Mouse (Mus musculus): Measurements from ENCODE around the gene Paxbp1.

DNA sequence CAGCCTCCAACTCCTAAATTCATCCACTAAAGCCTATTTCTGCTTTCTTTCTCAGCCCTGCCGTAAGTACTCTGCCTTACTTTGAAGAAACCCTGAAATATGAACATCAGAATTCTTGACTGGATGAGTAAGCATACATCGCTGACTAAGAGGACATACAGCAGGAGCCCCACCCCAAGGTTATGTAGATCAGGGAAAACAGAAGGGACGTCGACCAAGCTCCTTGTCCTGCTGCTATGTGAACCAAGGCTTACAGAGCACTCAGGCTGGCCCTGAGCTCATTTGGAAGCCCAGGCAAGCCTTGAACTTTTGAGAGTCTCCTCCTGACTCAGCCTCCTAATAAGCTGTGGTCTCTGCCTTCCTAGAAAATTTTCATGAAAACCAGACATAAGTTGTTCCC, 28.6 kb downstream of the Paxbp1 start:
- TF ChIP-seq CTCF (IDR thresholded peaks at IDR 0.05; ENCODE audit: low read depth): no peak
- no peak for TF ChIP-seq EP300 (IDR thresholded peaks at IDR 0.05; ENCODE audit: low read depth)

Measured in heart, postnatal 0 days (tissue).